7 mouse cellular contexts compared by ENCODE assay signal in the genomic region with DNA sequence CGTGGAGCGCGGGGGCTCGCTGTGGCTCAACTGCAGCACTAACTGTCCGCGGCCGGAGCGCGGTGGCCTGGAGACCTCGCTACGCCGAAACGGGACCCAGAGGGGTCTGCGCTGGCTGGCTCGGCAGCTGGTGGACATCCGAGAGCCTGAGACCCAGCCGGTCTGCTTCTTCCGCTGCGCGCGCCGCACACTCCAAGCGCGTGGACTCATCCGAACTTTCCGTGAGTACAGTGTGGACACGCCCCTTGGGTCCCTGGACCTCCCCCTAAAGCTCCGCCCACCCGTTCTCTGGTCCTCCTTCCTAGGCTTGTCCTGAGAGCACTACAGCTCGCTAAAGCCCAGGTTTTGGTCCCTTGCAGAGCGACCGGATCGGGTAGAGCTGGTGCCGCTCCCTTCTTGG. TPM values are rescaled to one million over a fixed set of nuclear protein-coding genes. Genes with fewer than 3 reads are reported as not detected.
A peak's percentile ranks its signal among the peaks of the same experiment; 100 is the strongest.
DNase-seq lines count a peak whose midpoint lies in the region; ATAC-seq and TF ChIP-seq lines count a peak whose summit lies in the region.

No protein-coding gene starts in this region.

- H3K79me2 ChIP-seq in MEL (ENCODE audit: control insufficient read depth, insufficient read depth, low read length, poor library complexity), result peaks cover 23% of the 10 kb centered on the region

- H3K27me3 ChIP-seq in MEL (ENCODE audit: control insufficient read depth in 1 of 2, insufficient read depth in 2 of 2, low read length in 2 of 2), result no peaks in the 10 kb centered on the region
- H3K27me3 ChIP-seq in forebrain, embryonic 14.5 days (replicated peaks; ENCODE audit: control insufficient read depth, insufficient read depth, low read length), result peaks cover 85% of the 10 kb centered on the region
- H3K27me3 ChIP-seq in hindbrain, embryonic 10.5 days (ENCODE audit: insufficient read depth, poor library complexity, severe bottlenecking), result peaks cover 100% of the 10 kb centered on the region

- TF ChIP-seq CTCF in MEL (IDR thresholded peaks at IDR 0.05 in 2 of 3, conservative IDR thresholded peaks at IDR 0.05 in 1 of 3; ENCODE audit: control insufficient read depth in 1 of 3, insufficient read depth in 1 of 3, low read depth in 2 of 3, low read length in 3 of 3, poor library complexity in 1 of 3, severe bottlenecking in 1 of 3), result no peak
- no peak for TF ChIP-seq CTCF in bone marrow, adult 2 months (IDR thresholded peaks at IDR 0.05; ENCODE audit: control insufficient read depth, insufficient read depth, low read length)

- peak overlapping the region; percentile 55 to 64 for H3K4me3 ChIP-seq in MEL (ENCODE audit: control insufficient read depth in 1 of 2, insufficient read depth in 1 of 2, low read depth in 2 of 2, low read length in 2 of 2)
- H3K4me3 ChIP-seq in bone marrow, adult 2 months (replicated peaks; ENCODE audit: control insufficient read depth, low read depth, low read length), result peak overlapping the region; percentile 42
- H3K4me3 ChIP-seq in forebrain, embryonic 14.5 days (ENCODE audit: low read depth, low read length), result peak overlapping the region; percentile 42
- peak overlapping the region; percentile 55 for H3K4me3 ChIP-seq in hindbrain, embryonic 10.5 days

- DNase-seq in MEL (ENCODE audit: low read depth, low spot score), result peak; percentile 100
- DNase-seq in forebrain, embryonic 14.5 days (ENCODE audit: low spot score), result peak; percentile 75
- DNase-seq in hindbrain, embryonic 10.5 days (ENCODE audit: low spot score), result peak; percentile 77
- DNase-seq in layer of hippocampus, postnatal 14 days (ENCODE audit: low spot score in 2 of 2), result peak; percentile 52 to 78
- DNase-seq in lung, postnatal 36 days, result peak; percentile 98
- peak; percentile 78 to 82 for DNase-seq in right cerebral cortex, postnatal 10 days (ENCODE audit: low spot score in 2 of 2)

- peak overlapping the region; percentile 64 for H3K9ac ChIP-seq in MEL (ENCODE audit: control insufficient read depth, low read depth, low read length, poor library complexity, severe bottlenecking)
- H3K9ac ChIP-seq in forebrain, embryonic 14.5 days (ENCODE audit: low read length), result peak overlapping the region; percentile 32; the same call in 1 of the 2 replicates

- no peak for TF ChIP-seq POLR2A in MEL (IDR thresholded peaks at IDR 0.05; ENCODE audit: control insufficient read depth in 1 of 2, insufficient read depth in 1 of 2, low read depth in 1 of 2, low read length in 2 of 2, poor library complexity in 1 of 2)
- TF ChIP-seq POLR2A in bone marrow, adult 2 months (IDR thresholded peaks at IDR 0.05; ENCODE audit: borderline replicate concordance, control insufficient read depth, low read depth, low read length), result peak; percentile 41; the same call in 1 of the 2 replicates

- peak overlapping the region; percentile 94 for H3K4me2 ChIP-seq in forebrain, embryonic 14.5 days (ENCODE audit: low read length)

- peaks cover 0 to 9% of the 10 kb centered on the region in 2 experiments; a peak in 2 of 4 replicates for H3K36me3 ChIP-seq in MEL (ENCODE audit: control insufficient read depth in 1 of 2, insufficient read depth in 2 of 2, low read length in 2 of 2)
- no peaks in the 10 kb centered on the region for H3K36me3 ChIP-seq in forebrain, embryonic 14.5 days (ENCODE audit: control insufficient read depth, insufficient read depth, low read length)
- no peaks in the 10 kb centered on the region for H3K36me3 ChIP-seq in hindbrain, embryonic 10.5 days

- no peak for TF ChIP-seq RAD21 in MEL (IDR thresholded peaks at IDR 0.05; ENCODE audit: low read depth, low read length)

- peak overlapping the region; percentile 85 for H3K27ac ChIP-seq in MEL (ENCODE audit: control insufficient read depth, low read depth, low read length)
- H3K27ac ChIP-seq in bone marrow, adult 2 months (ENCODE audit: control insufficient read depth, insufficient read depth, low read depth, low read length, poor library complexity), result no peak overlapping the region
- no peak overlapping the region for H3K27ac ChIP-seq in forebrain, embryonic 14.5 days (ENCODE audit: low read depth, low read length)
- H3K27ac ChIP-seq in hindbrain, embryonic 10.5 days, result no peak overlapping the region

- 0 out of 2 replicates have a peak, but pooled peaks have one; percentile 19 for ATAC-seq in forebrain, embryonic 14.5 days

- under 1% methylated on average over 34 of the region's 34 CpGs for WGBS in bone marrow, adult 2 months
- WGBS in forebrain, embryonic 14.5 days, result 1% methylated on average over 34 of the region's 34 CpGs
- 1% methylated on average over 34 of the region's 34 CpGs for WGBS in hindbrain, embryonic 10.5 days

- TF ChIP-seq EP300 in MEL (IDR thresholded peaks at IDR 0.05; ENCODE audit: low read depth in 1 of 2, low read length in 2 of 2), result no peak

- H3K4me1 ChIP-seq in MEL (ENCODE audit: control insufficient read depth in 1 of 2, insufficient read depth in 2 of 2, low read length in 2 of 2), result peaks cover 11 to 21% of the 10 kb centered on the region in 2 experiments
- H3K4me1 ChIP-seq in bone marrow, adult 2 months (ENCODE audit: control insufficient read depth, insufficient read depth, low read length), result peaks cover 2% of the 10 kb centered on the region; the same call in 1 of the 2 replicates
- H3K4me1 ChIP-seq in forebrain, embryonic 14.5 days (ENCODE audit: control insufficient read depth, insufficient read depth, low read length), result peaks cover 8% of the 10 kb centered on the region
- peaks cover 83% of the 10 kb centered on the region for H3K4me1 ChIP-seq in hindbrain, embryonic 10.5 days (replicated peaks)

- no peaks in the 10 kb centered on the region for H3K9me3 ChIP-seq in MEL (replicated peaks; ENCODE audit: insufficient read depth, low read length)
- H3K9me3 ChIP-seq in forebrain, embryonic 14.5 days (replicated peaks; ENCODE audit: control insufficient read depth, low read length), result no peaks in the 10 kb centered on the region
- no peaks in the 10 kb centered on the region for H3K9me3 ChIP-seq in hindbrain, embryonic 10.5 days

TF ChIP-seq in MEL, 35 proteins besides CTCF, POLR2A, EP300 and RAD21:
- TF ChIP-seq POLR2AphosphoS5 (IDR thresholded peaks at IDR 0.05; ENCODE audit: borderline replicate concordance, low read depth, low read length) (peak; percentile 81; the same call in 1 of the 2 replicates), CHD2 (IDR thresholded peaks at IDR 0.05; ENCODE audit: low read length) (no peak), ZC3H11A (IDR thresholded peaks at IDR 0.05; ENCODE audit: low read depth, low read length) (no peak)
TF ChIP-seq in MEL: peak in this region for 1.

RNA-seq across cellular contexts. Expression of a gene that starts 1.3 kb away (rescaled TPM):
- 4.8 TPM in 2 replicates for total RNA-seq in MEL (2012; rRNA removed)
- 1 to 10 TPM in 1 of 2 experiments, not detected in 1; 9.5 TPM for polyA plus RNA-seq in MEL (2012; ENCODE audit: insufficient read depth in 1 of 2, insufficient read length in 2 of 2, low read depth in 1 of 2, low replicate concordance in 2 of 2, missing spikeins in 1 of 2)
- 1.5 and 1.7 TPM in 2 replicates for polyA plus RNA-seq in bone marrow, adult 2 months (2011; ENCODE audit: insufficient read depth, insufficient read length, low replicate concordance, missing spikeins)
- 0.63 and 1.0 TPM in 2 replicates for polyA plus RNA-seq in forebrain, embryonic 14.5 days (2014; fragmentation: Nextera tagmentation; extraction: Ambion mirVana)
- polyA plus RNA-seq in hindbrain, embryonic 10.5 days (2016; fragmentation: Nextera tagmentation; extraction: Ambion mirVana), result 0.07 TPM in 1 of 2 replicates, not detected in the other
- total RNA-seq in layer of hippocampus, postnatal 14 days (2021), result 100 to 1,000 TPM; 337 to 341 TPM

RNA-seq across cellular contexts. Expression of a gene that starts 4.0 kb away (rescaled TPM):
- 259 and 260 TPM in 2 replicates for total RNA-seq in MEL (2012; rRNA removed)
- 100 to 1,000 TPM; 193 to 268 TPM for polyA plus RNA-seq in MEL (2012; ENCODE audit: insufficient read depth in 1 of 2, insufficient read length in 2 of 2, low read depth in 1 of 2, low replicate concordance in 2 of 2, missing spikeins in 1 of 2)
- 31.6 and 34.0 TPM in 2 replicates for polyA plus RNA-seq in bone marrow, adult 2 months (2011; ENCODE audit: insufficient read depth, insufficient read length, low replicate concordance, missing spikeins)
- not detected in 2 replicates for polyA plus RNA-seq in forebrain, embryonic 14.5 days (2014; fragmentation: Nextera tagmentation; extraction: Ambion mirVana)
- 5.9 and 6.0 TPM in 2 replicates for polyA plus RNA-seq in hindbrain, embryonic 10.5 days (2016; fragmentation: Nextera tagmentation; extraction: Ambion mirVana)
- total RNA-seq in layer of hippocampus, postnatal 14 days (2021), result under 1 TPM; 0.41 to 0.44 TPM

RNA-seq across cellular contexts. Expression of a gene that starts 17.4 kb away (rescaled TPM):
- 24.4 and 26.0 TPM in 2 replicates for total RNA-seq in MEL (2012; rRNA removed)
- polyA plus RNA-seq in MEL (2012; ENCODE audit: insufficient read depth in 1 of 2, insufficient read length in 2 of 2, low read depth in 1 of 2, low replicate concordance in 2 of 2, missing spikeins in 1 of 2), result 10 to 100 TPM in 1 of 2 experiments, not detected in 1; 31.0 TPM
- 4.4 and 15.3 TPM in 2 replicates for polyA plus RNA-seq in bone marrow, adult 2 months (2011; ENCODE audit: insufficient read depth, insufficient read length, low replicate concordance, missing spikeins)
- polyA plus RNA-seq in forebrain, embryonic 14.5 days (2014; fragmentation: Nextera tagmentation; extraction: Ambion mirVana), result 2.6 and 3.5 TPM in 2 replicates
- polyA plus RNA-seq in hindbrain, embryonic 10.5 days (2016; fragmentation: Nextera tagmentation; extraction: Ambion mirVana), result 5.1 and 5.8 TPM in 2 replicates
- total RNA-seq in layer of hippocampus, postnatal 14 days (2021), result 1 to 10 TPM; 2.9 to 3.2 TPM

RNA-seq across cellular contexts. Expression of a gene that starts 30.6 kb away (rescaled TPM):
- total RNA-seq in MEL (2012; rRNA removed), result 280 and 282 TPM in 2 replicates
- 100 to 1,000 TPM in 1 of 2 experiments, not detected in 1; 474 TPM for polyA plus RNA-seq in MEL (2012; ENCODE audit: insufficient read depth in 1 of 2, insufficient read length in 2 of 2, low read depth in 1 of 2, low replicate concordance in 2 of 2, missing spikeins in 1 of 2)
- 13.8 and 27.4 TPM in 2 replicates for polyA plus RNA-seq in bone marrow, adult 2 months (2011; ENCODE audit: insufficient read depth, insufficient read length, low replicate concordance, missing spikeins)
- polyA plus RNA-seq in forebrain, embryonic 14.5 days (2014; fragmentation: Nextera tagmentation; extraction: Ambion mirVana), result 118 and 129 TPM in 2 replicates
- polyA plus RNA-seq in hindbrain, embryonic 10.5 days (2016; fragmentation: Nextera tagmentation; extraction: Ambion mirVana), result 136 and 150 TPM in 2 replicates
- 10 to 100 TPM; 60.4 to 62.8 TPM for total RNA-seq in layer of hippocampus, postnatal 14 days (2021)

RNA-seq across cellular contexts. Expression of a gene that starts 33.8 kb away (rescaled TPM):
- 1.1 and 1.5 TPM in 2 replicates for total RNA-seq in MEL (2012; rRNA removed)
- polyA plus RNA-seq in MEL (2012; ENCODE audit: insufficient read depth in 1 of 2, insufficient read length in 2 of 2, low read depth in 1 of 2, low replicate concordance in 2 of 2, missing spikeins in 1 of 2), result 1 to 10 TPM in 1 of 2 experiments, not detected in 1; 8.0 TPM
- not detected in 2 replicates for polyA plus RNA-seq in bone marrow, adult 2 months (2011; ENCODE audit: insufficient read depth, insufficient read length, low replicate concordance, missing spikeins)
- polyA plus RNA-seq in forebrain, embryonic 14.5 days (2014; fragmentation: Nextera tagmentation; extraction: Ambion mirVana), result 1.3 and 1.8 TPM in 2 replicates
- polyA plus RNA-seq in hindbrain, embryonic 10.5 days (2016; fragmentation: Nextera tagmentation; extraction: Ambion mirVana), result 1.0 TPM in 2 replicates
- 1 to 10 TPM in 1 of 2 experiments, not detected in 1; 2.0 TPM for total RNA-seq in layer of hippocampus, postnatal 14 days (2021)
